Comparison of ENCODE assay signal across 7 mouse cellular contexts in genomic region chr6:115227529-115227928, GRCm38 (mm10). TPM values are rescaled to one million over a fixed set of nuclear protein-coding genes. Genes with fewer than 3 reads are reported as not detected.
DNase-seq lines count a peak whose midpoint lies in the region; ATAC-seq lines count a peak whose summit lies in the region.

No protein-coding gene starts in this region.

- peak; percentile 81 for ATAC-seq in forebrain, embryonic 13.5 days
- no peak for ATAC-seq in hindbrain, embryonic 14.5 days (ENCODE audit: low FRiP score)
- ATAC-seq in megakaryocyte progenitor cell, adult 5-6 weeks (replicated peaks; ENCODE audit: poor library complexity): peak; percentile 98

- H3K36me3 ChIP-seq in forebrain, embryonic 13.5 days (ENCODE audit: poor library complexity, severe bottlenecking): no peaks in the 10 kb centered on the region
- H3K36me3 ChIP-seq in hindbrain, embryonic 14.5 days (replicated peaks; ENCODE audit: control insufficient read depth, insufficient read depth): no peaks in the 10 kb centered on the region

- no peak overlapping the region for H3K4me2 ChIP-seq in forebrain, embryonic 13.5 days
- no peak overlapping the region for H3K4me2 ChIP-seq in hindbrain, embryonic 14.5 days (replicated peaks)

- H3K27me3 ChIP-seq in forebrain, embryonic 13.5 days: no peaks in the 10 kb centered on the region
- no peaks in the 10 kb centered on the region for H3K27me3 ChIP-seq in hindbrain, embryonic 14.5 days (ENCODE audit: control insufficient read depth, insufficient read depth, low read length)

- no peaks in the 10 kb centered on the region for H3K9me3 ChIP-seq in forebrain, embryonic 13.5 days (replicated peaks)
- H3K9me3 ChIP-seq in hindbrain, embryonic 14.5 days (ENCODE audit: control insufficient read depth, low read length): no peaks in the 10 kb centered on the region

- H3K4me3 ChIP-seq in forebrain, embryonic 13.5 days: no peak overlapping the region
- H3K4me3 ChIP-seq in hindbrain, embryonic 14.5 days (replicated peaks; ENCODE audit: low read length): no peak overlapping the region

- DNase-seq in MN1 (ENCODE audit: low spot score): peak; percentile 82
- DNase-seq in brain, embryonic 18.5 days (ENCODE audit: low read depth, low spot score): peak; percentile 61
- peak; percentile 87 for DNase-seq in hindbrain, embryonic 14.5 days (ENCODE audit: low spot score)
- DNase-seq in layer of hippocampus, postnatal 25 days (ENCODE audit: extremely low spot score in 1 of 2, low spot score in 1 of 2): peak; percentile 57 to 89
- peak; percentile 82 for DNase-seq in right cerebral cortex, postnatal 4 days

- H3K9ac ChIP-seq in forebrain, embryonic 13.5 days: no peak overlapping the region
- no peak overlapping the region for H3K9ac ChIP-seq in hindbrain, embryonic 14.5 days

- no peaks in the 10 kb centered on the region for H3K4me1 ChIP-seq in forebrain, embryonic 13.5 days
- no peaks in the 10 kb centered on the region for H3K4me1 ChIP-seq in hindbrain, embryonic 14.5 days (replicated peaks; ENCODE audit: control insufficient read depth, insufficient read depth, low read length)

- WGBS in forebrain, embryonic 13.5 days: 9% methylated on average over 2 of the region's 2 CpGs
- 7% methylated on average over 2 of the region's 2 CpGs for WGBS in hindbrain, embryonic 14.5 days

- no peak overlapping the region for H3K27ac ChIP-seq in forebrain, embryonic 13.5 days
- no peak overlapping the region for H3K27ac ChIP-seq in hindbrain, embryonic 14.5 days

RNA-seq across cellular contexts. Expression of gene Gm17482, which starts 0.4 kb away (rescaled TPM):
- polyA plus RNA-seq in forebrain, embryonic 13.5 days (2015; fragmentation: Nextera tagmentation; extraction: Ambion mirVana): not detected in 2 replicates
- not detected in 2 replicates for polyA plus RNA-seq in hindbrain, embryonic 14.5 days (2014; fragmentation: Nextera tagmentation; extraction: Ambion mirVana)
- total RNA-seq in layer of hippocampus, postnatal 25 days (2021): not detected
- total RNA-seq in megakaryocyte progenitor cell, adult 5-6 weeks (2015): not detected in 2 replicates
- not detected in 2 replicates for total RNA-seq in megakaryocyte progenitor cell, adult 5-6 weeks (2017)

RNA-seq across cellular contexts. Expression of gene Timp4, which starts 24.5 kb away (rescaled TPM):
- polyA plus RNA-seq in forebrain, embryonic 13.5 days (2015; fragmentation: Nextera tagmentation; extraction: Ambion mirVana): 0.62 and 0.97 TPM in 2 replicates
- 19.6 and 24.9 TPM in 2 replicates for polyA plus RNA-seq in hindbrain, embryonic 14.5 days (2014; fragmentation: Nextera tagmentation; extraction: Ambion mirVana)
- total RNA-seq in layer of hippocampus, postnatal 25 days (2021): 10 to 100 TPM; 25.6 to 25.9 TPM
- not detected in 2 replicates for total RNA-seq in megakaryocyte progenitor cell, adult 5-6 weeks (2015)
- not detected in 2 replicates for total RNA-seq in megakaryocyte progenitor cell, adult 5-6 weeks (2017)

Comparison
In these comparisons a context has a peak if more than half of its experiments do, and no peak if none do; other contexts are left out.
1. RNA of gene Timp4, which starts 24.5 kb away (total RNA-seq): 25.6 to 25.9 TPM in layer of hippocampus, postnatal 25 days; not detected in megakaryocyte progenitor cell, adult 5-6 weeks; every median in the first group is over 10 times any median in the second.
2. Peak in every context shown above with its lines, with median percentiles within 50 percentile points of each other: DNase-seq.